Mouse (Mus musculus) embryonic facial prominence, embryonic 14.5 days (tissue): Measurements from ENCODE around the gene Kank3. TPM values are rescaled to one million over a fixed set of nuclear protein-coding genes. Genes with fewer than 3 reads are reported as not detected.
A peak's percentile ranks its signal among the peaks of the same experiment; 100 is the strongest.
"Not testable (repeated sequence)": the region's sequence is repeated elsewhere in the genome, so short reads cannot be mapped to it uniquely, and the experiment has no call there.

ENCODE experiments used
- ATAC-seq: fragments of 200-750 bp; cut with Nextera tagmentation; 2 replicates; pipeline ENCODE4 v1.8.0; 2017; ENCODE audit warnings: low read depth, moderate number of reproducible peaks, moderate TSS enrichment
- DNase-seq: peaks from one replicate; pipeline ENCODE4 v3.0.0-alpha.2; 2015; ENCODE audit warnings: low spot score
- H3K27ac ChIP-seq: fragments of 300-500 bp; sonication (generic); replicated peaks from 2 replicates; pipeline ENCODE4 v1.5.1; 2014; ENCODE audit warnings: low read depth, mild to moderate bottlenecking, low read length, moderate library complexity
- H3K27me3 ChIP-seq: fragments of 300-500 bp; sonication (generic); replicated peaks from 2 replicates; pipeline ENCODE4 v1.6.1; 2014; ENCODE audit warnings: low read length; ENCODE audit not compliant: control insufficient read depth, insufficient read depth
- H3K36me3 ChIP-seq: fragments of 300-500 bp; sonication (generic); 2 replicates; pipeline ENCODE4 v1.6.1; 2014; ENCODE audit warnings: low read length, mixed read lengths; ENCODE audit not compliant: control insufficient read depth, insufficient read depth
- H3K4me1 ChIP-seq: fragments of 300-500 bp; sonication (generic); 2 replicates; pipeline ENCODE4 v1.6.1; 2014; ENCODE audit warnings: antibody characterized with exemption, low read length; ENCODE audit not compliant: control insufficient read depth, insufficient read depth
- H3K4me2 ChIP-seq: fragments of 300-500 bp; sonication (generic); 2 replicates; pipeline ENCODE4 v1.6.1; 2014; ENCODE audit warnings: low read depth, mild to moderate bottlenecking, low read length, moderate library complexity, mixed read lengths
- H3K4me3 ChIP-seq: fragments of 300-500 bp; sonication (generic); 2 replicates; pipeline ENCODE4 v1.5.1; 2014; ENCODE audit warnings: low read depth, mild to moderate bottlenecking, low read length
- H3K9ac ChIP-seq: fragments of 300-500 bp; sonication (generic); 2 replicates; pipeline ENCODE4 v1.6.1; 2014; ENCODE audit warnings: low read depth, mild to moderate bottlenecking, low read length, moderate library complexity, mixed read lengths
- H3K9me3 ChIP-seq: fragments of 300-500 bp; sonication (generic); 2 replicates; pipeline ENCODE4 v1.6.1; 2016; ENCODE audit warnings: low read length; ENCODE audit not compliant: control insufficient read depth
- WGBS: fragments of 180-500 bp; shearing (Covaris S2); extraction: QIAGEN DNeasy Blood & Tissue Kit; methylation state at CpG from one replicate; pipeline ENCODE4 v1.1.7; 2014; 5-methylcytosine and 5-hydroxymethylcytosine counted together
- polyA plus RNA-seq: library from polyadenylated mRNA; unstranded; fragments of >200 nt; fragmentation: Nextera tagmentation; extraction: Ambion mirVana; gene quantifications from 2 replicates; pipeline ENCODE4 v1.2.1, GENCODE M21; 2014

The Kank3 gene
- polyA plus RNA-seq, 1 experiment from 2014 or later = 38.7 TPM

DNA sequence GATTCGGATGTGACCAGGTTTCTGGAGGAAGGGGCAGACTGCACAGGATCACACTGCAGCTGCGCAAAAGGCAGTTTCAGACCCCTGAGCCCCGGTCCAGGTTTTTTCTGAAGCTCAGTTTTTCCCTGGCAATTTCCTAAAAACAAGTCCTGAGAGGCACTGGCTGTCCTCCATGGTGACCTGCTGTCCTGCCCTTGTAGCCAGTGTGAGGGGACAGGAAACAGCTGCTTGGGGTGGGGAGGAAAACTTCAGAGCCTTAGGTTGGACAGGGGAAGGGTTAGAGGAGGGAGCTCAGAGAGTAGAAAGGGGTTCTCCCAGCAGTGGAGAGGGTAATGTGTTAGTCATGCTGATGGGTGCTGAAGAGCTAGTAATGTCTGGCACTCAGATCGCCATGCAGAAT is 2.7 kb downstream of the Kank3 start:
- Histone ChIP-seq H3K27me3 (no peaks in the 10 kb centered on the region), H3K4me3 (no peak overlapping the region), H3K4me2 (no peak overlapping the region), H3K4me1 (peaks cover 2% of the 10 kb centered on the region; the same call in 1 of the 2 replicates), H3K27ac (0 out of 2 replicates have a peak overlapping the region, but pooled peaks have one; percentile 15), H3K36me3 (no peaks in the 10 kb centered on the region), H3K9me3 (no peaks in the 10 kb centered on the region), H3K9ac (no peak overlapping the region)
- DNase-seq (peak; percentile 13), ATAC-seq (no peak)
- WGBS = 50% methylated on average over 4 of the region's 4 CpGs

DNA sequence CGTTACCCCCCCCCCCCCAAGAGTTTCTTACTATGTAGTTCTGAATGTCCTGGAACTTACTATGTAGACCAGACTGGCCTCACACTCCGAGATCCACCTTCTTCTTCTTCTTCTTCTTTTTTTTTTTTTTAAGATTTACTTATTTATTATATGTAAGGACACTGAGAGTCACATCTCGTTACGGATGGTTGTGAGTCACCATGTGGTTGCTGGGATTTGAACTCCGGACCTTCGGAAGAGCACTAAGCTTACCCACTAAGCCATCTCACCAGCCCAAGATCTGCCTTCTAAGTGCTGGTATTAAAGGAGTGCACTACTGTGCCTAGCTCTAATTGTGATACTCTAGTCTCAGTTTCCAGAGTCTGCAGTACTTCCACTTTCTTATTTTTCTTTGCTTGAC is 5.1 kb downstream of the Kank3 start:
- Histone ChIP-seq H3K27ac (no peak overlapping the region), H3K4me3 (no peak overlapping the region), H3K9me3 (no peaks in the 10 kb centered on the region), H3K4me2 (no peak overlapping the region), H3K36me3 (peaks cover 18% of the 10 kb centered on the region), H3K9ac (no peak overlapping the region), H3K4me1 (peaks cover 4% of the 10 kb centered on the region; the same call in 1 of the 2 replicates), H3K27me3 (no peaks in the 10 kb centered on the region)
- DNase-seq = no peak
- no peak for ATAC-seq
- 92% methylated on average over 6 of the region's 6 CpGs for WGBS

DNA sequence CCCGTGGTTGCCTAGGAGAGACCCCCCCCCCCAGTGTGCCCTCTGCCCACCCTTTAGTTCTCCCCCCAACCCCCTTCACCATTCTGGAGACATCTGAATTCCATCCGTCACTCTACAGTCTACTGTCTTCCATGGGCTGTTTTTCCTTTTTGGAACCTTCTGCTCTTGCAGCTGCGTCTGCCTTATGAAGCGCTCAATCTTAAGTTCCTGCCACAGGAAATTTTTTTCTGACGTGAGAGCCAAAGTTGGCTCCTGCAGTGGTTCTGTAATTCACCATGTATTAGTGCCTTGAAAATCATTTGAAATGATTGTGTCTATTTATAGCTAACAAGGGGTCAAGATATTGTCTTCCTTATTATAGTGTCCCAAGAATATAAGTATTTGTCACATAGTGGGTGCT is 6.3 kb downstream of the Kank3 start:
- peaks cover 30% of the 10 kb centered on the region for H3K36me3 ChIP-seq
- no peak overlapping the region for H3K27ac ChIP-seq
- H3K9ac ChIP-seq = no peak overlapping the region
- 56% methylated on average over 5 of the region's 5 CpGs for whole genome bisulfite sequencing
- no peaks in the 10 kb centered on the region for H3K9me3 ChIP-seq
- ATAC-seq (no peak), DNase-seq (peak; percentile 20)
- peaks cover 4% of the 10 kb centered on the region; the same call in 1 of the 2 replicates for H3K4me1 ChIP-seq
- H3K27me3 ChIP-seq = no peaks in the 10 kb centered on the region
- H3K4me2 ChIP-seq = peak overlapping the region; percentile 89
- peak overlapping the region; percentile 55 for H3K4me3 ChIP-seq

DNA sequence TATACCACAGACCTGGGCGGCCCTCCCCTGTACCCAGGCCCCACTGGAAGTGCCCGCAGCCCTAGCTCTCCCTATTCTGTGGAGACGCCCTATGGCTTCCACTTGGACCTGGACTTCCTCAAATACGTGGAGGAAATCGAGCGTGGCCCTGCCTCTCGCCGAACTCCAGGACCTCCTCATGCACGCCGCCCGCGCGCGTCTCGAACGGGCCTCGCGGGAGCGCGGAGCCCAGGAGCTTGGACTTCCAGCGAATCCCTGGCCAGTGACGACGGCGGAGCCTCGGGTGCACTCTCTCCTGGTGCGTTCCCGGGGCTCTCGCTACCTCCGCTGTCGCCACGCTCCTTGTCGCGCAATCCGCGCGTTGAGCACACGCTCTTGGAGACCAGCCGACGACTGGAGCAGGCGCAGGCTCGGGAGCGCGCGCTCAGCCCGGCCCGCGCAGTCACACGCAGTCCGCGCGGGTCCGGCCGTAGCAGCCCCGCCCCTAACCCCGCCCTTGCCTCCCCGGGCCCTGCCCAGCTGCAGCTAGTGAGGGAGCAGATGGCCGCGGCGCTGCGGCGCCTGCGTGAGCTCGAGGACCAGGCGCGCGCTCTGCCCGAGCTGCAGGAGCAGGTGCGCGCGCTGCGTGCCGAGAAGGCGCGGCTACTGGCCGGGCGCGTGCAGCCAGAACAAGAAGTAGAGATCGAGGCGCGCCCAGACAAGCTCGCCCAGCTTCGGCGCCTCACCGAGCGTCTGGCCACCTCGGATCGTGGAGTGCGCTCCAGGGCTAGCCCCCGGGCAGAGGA is 7.1 kb downstream of the Kank3 start:
- DNase-seq (peak; percentile 98), ATAC-seq (peak; percentile 98)
- Histone ChIP-seq H3K9me3 (no peaks in the 10 kb centered on the region), H3K4me2 (peak overlapping the region; percentile 89), H3K4me3 (peak overlapping the region; percentile 55), H3K36me3 (peaks cover 38% of the 10 kb centered on the region), H3K27me3 (no peaks in the 10 kb centered on the region), H3K27ac (peak overlapping the region; percentile 77), H3K9ac (peak overlapping the region; percentile 72), H3K4me1 (peaks cover 4% of the 10 kb centered on the region; the same call in 1 of the 2 replicates)
- WGBS = under 1% methylated on average over 75 of the region's 89 CpGs

DNA sequence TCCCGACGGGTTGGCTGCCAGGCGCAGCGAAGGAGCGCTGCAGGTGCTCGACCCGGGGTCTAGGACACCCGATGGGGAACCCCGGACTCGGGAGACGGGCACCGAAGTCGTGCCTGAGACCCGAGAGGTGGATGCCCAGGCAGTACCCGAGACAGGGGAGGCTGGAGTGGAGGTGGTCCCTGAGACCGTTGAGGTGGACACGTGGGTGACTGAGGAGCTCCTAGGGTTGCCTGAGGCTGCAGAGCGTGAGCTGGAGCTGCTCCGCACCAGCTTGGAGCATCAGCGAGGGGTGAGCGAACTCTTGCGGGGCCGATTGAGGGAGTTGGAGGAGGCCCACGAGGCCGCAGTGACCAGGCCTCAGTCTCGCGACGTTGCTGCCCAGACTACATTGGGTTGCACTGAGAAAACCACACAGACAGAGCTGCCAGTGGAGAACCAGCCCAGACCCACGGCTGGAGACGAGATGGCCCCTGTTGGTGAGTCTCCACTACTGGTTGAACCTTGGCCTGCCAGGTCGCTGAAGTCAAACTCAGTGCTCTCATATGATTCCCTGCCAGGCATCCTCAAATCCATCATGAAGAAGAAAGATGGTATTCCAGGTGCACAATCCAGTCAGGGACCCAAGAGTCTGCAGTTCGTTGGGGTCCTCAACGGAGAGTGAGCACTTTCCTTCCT is 7.8 kb downstream of the Kank3 start:
- Histone ChIP-seq H3K27me3 (no peaks in the 10 kb centered on the region), H3K4me2 (peak overlapping the region; percentile 89), H3K4me3 (peak overlapping the region; percentile 55), H3K27ac (peak overlapping the region; percentile 77), H3K36me3 (peaks cover 45% of the 10 kb centered on the region), H3K9ac (peak overlapping the region; percentile 72), H3K9me3 (no peaks in the 10 kb centered on the region), H3K4me1 (peaks cover 9% of the 10 kb centered on the region)
- DNase-seq = peak; percentile 16
- ATAC-seq = peak; percentile 41; the same call in 1 of the 2 replicates
- WGBS = 19% methylated on average over 33 of the region's 33 CpGs

DNA sequence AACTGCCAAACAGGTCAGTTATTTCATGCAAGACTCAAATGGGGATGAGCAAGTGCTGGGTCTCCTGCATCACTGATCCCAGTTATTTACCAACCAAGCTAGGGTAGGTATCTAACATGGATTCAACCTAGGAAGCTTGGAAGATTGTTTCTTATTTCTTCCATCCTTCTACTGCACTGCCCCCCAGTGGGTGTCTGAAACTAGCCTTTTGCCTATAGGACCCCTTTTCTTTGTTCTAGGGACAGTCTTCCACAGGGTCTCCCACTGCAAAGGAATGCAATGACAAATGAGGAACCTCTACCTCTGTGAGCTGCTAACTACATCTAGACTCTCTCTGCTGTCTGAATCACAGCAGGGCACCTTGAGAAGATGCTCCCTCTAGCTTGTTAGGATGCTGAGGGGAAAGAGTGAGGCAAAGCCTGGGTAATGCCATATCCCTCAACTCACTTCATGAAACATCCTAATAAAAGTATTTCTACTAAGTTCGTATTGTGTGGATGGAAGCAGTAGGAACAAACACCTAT is 12.2 kb downstream of the Kank3 start:
- DNase-seq = no peak
- Histone ChIP-seq H3K36me3 (peaks cover 52% of the 10 kb centered on the region), H3K27ac (no peak overlapping the region), H3K27me3 (no peaks in the 10 kb centered on the region), H3K4me2 (peak overlapping the region; percentile 74; the same call in 1 of the 2 replicates), H3K9me3 (no peaks in the 10 kb centered on the region), H3K4me1 (peaks cover 19% of the 10 kb centered on the region), H3K4me3 (peak overlapping the region; percentile 68; the same call in 1 of the 2 replicates), H3K9ac (peak overlapping the region; percentile 88)
- WGBS = 75% methylated on average over 1 of the region's 1 CpGs
- no peak for ATAC-seq

DNA sequence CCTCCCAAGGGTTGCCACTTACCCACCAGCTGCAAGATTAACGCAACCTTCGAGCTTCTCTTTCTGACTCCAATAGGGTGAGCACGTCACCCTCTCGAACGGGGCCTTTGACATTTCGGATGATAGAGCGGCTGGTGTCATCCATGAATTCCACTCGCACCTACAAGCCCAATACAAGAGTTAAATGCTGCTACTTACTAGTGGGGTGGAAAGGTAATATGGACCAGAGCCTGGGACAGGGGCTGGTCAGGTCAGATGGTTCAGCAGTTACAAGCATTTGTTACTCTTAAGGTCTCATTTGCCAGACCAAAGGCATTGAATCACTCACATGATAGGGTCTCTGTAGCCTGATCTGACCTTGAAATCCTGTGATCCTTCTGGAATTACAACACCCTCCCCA is 12.9 kb downstream of the Kank3 start:
- H3K27ac ChIP-seq = 0 out of 2 replicates have a peak overlapping the region, but pooled peaks have one; percentile 1
- peaks cover 58% of the 10 kb centered on the region for H3K36me3 ChIP-seq
- 81% methylated on average over 8 of the region's 8 CpGs for WGBS

DNA sequence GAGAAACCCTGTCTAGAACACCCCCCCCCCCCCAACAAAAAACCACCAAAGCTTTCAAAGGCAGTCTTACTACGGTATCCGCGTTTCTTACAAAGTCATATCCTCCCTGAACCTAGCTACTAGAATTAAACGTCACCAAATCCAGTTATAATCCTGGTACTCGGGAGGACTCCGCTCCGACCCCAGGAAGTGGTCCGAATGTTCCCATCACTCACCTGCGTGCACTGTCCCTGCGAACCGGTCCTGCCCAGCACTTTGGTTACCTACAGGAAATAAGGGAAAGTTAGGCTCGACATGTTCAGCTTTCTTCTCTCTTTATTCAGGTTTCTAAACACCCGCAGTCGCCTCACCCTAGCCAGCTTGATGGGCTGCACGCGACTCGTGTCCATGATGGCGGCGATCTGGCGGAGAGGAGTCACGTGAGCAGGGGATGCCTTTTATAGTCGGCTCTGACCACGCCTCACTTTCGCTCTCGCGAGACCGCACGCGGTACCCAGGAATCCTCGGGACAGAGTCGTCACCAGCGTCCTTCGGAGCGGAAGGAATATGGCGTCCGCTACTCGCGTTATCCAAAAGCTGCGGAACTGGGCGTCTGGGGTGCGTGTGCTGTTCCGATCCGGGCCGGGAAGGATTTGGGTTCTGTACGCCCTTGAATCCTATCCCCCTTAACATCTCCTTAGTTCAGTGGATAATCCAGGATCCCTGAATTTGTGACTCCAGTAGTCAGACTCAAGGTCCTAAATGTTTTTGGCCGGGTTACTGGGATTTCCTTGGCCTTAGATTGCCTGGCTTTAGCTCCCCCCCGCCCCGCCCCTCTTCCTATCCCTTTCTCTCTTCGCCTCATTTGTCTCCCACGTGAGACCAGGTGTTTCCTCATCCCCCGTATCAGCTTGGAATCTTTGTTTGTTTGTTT is 14.0 kb downstream of the Kank3 start, which contains the start of the genes Rps28 and Ndufa7:
Rps28 (minus strand) TSS at position 479 of the 913 bp plus-strand sequence.
Ndufa7 (plus strand) TSS at position 489 of the 913 bp plus-strand sequence.
- H3K9me3 ChIP-seq = no peaks in the 10 kb centered on the region
- DNase-seq = peak; percentile 97
- H3K9ac ChIP-seq = peak within 1 kb of the TSS; percentile 88
- H3K4me1 ChIP-seq = peaks cover 15% of the 10 kb centered on the region
- H3K4me2 ChIP-seq = peak within 1 kb of the TSS; percentile 74
- no peaks in the 10 kb centered on the region for H3K27me3 ChIP-seq
- peak within 1 kb of the TSS; percentile 95 for H3K27ac ChIP-seq
- H3K36me3 ChIP-seq = peaks cover 56% of the 10 kb centered on the region
- under 1% methylated on average over 51 of the region's 51 CpGs for WGBS
- peak within 1 kb of the TSS; percentile 68 for H3K4me3 ChIP-seq
- ATAC-seq = peak; percentile 95

More for the DNA sequence above, 12.9 kb downstream of the Kank3 start:
- not testable (repeated sequence) for H3K9me3 ChIP-seq, DNase-seq, H3K27me3 ChIP-seq, ATAC-seq
- Histone ChIP-seq H3K9ac (peak overlapping the region; percentile 88), H3K4me3 (peak overlapping the region; percentile 68), H3K4me1 (peaks cover 16% of the 10 kb centered on the region), H3K4me2 (peak overlapping the region; percentile 74)
